Mouse (Mus musculus): ENCODE measurements at regions not wholly inside any gene's neighbourhood (a gene's known extent, or its start where the extent isn't known, plus 50 kb on each side); places are given as distances from the start of the nearest gene placed in this dataset.

DNA sequence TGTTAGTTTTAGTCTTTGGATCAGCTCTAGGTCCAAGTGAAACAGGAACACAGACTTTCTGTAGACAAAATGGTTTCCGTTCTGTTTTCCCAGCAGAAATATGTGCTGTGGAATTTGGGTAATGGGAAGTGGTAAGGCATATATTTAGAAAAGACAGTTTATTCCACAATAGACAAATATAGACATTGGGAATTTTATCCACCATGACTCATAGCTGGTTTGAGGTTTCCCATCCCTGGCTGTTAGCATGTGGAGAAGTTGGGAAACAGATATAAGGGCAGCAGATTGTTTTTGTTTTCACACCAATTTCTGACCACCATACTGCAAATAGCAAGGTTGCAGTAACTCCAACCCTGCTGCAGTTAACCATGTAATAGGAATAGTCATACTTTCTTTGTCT lies 385.0 kb upstream of the Adam34 start:
- H3K27me3 ChIP-seq (ENCODE audit: insufficient read depth, poor library complexity, severe bottlenecking), result no peaks in the 10 kb centered on the region
- no peaks in the 10 kb centered on the region for H3K4me1 ChIP-seq (replicated peaks)
- no peak overlapping the region for H3K27ac ChIP-seq
- 92% methylated on average over 1 of the region's 1 CpGs for WGBS
- H3K9me3 ChIP-seq, result no peaks in the 10 kb centered on the region
- no peak overlapping the region for H3K4me3 ChIP-seq
- DNase-seq (ENCODE audit: low spot score), result no peak
- H3K36me3 ChIP-seq, result no peaks in the 10 kb centered on the region

DNA sequence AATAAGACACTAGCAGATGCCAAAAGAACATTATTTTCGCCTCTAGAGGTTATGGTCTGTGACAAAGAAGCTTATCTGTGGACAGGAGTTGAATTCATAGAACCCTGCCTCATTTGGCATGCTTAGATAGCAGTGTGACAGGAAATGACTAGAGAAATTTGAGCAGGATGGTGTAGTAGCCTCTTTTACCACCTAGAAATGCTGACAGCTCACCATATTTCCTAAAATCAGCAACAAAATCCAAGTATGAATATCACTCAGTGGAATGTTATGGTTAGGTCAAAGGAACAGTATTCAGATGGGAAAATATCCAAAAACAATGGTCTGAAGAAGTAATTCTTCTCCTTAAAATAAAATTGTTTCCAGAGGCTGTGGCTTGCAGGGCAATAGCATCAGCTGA lies 383.6 kb upstream of the Adam34 start:
- 71% methylated on average over 1 of the region's 1 CpGs for WGBS
- no peak overlapping the region for H3K27ac ChIP-seq

DNA sequence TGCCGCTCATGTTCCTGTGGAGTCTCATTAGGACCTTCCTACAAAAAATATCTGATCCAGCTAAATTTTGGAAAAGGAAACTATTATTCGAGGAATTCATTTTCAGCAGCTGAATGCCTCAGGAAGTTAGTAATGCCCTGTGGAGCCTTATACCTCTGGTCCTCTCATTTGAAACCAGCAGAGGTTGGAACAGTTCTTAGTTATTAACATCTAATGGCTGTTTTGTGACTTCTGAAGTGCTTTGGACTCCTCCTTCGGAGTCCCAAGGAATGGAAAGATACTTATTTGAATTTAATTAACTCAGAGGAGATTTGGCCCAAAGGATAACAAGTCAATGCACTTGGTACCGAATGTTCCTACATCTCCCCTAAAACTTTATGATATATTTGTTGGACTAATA lies 372.2 kb upstream of the Adam34 start:
- Histone ChIP-seq H3K4me1 (replicated peaks) (no peaks in the 10 kb centered on the region), H3K9me3 (no peaks in the 10 kb centered on the region), H3K27ac (no peak overlapping the region), H3K36me3 (no peaks in the 10 kb centered on the region), H3K27me3 (ENCODE audit: insufficient read depth, poor library complexity, severe bottlenecking) (no peaks in the 10 kb centered on the region), H3K4me3 (no peak overlapping the region)
- 89% methylated on average over 4 of the region's 4 CpGs for WGBS
- no peak for DNase-seq (ENCODE audit: low spot score)

More for the DNA sequence above, 383.6 kb upstream of the Adam34 start:
- Histone ChIP-seq H3K36me3 (no peaks in the 10 kb centered on the region), H3K4me3 (no peak overlapping the region), H3K9me3 (no peaks in the 10 kb centered on the region), H3K4me1 (replicated peaks) (no peaks in the 10 kb centered on the region), H3K27me3 (ENCODE audit: insufficient read depth, poor library complexity, severe bottlenecking) (no peaks in the 10 kb centered on the region)
- DNase-seq (ENCODE audit: low spot score), result no peak

DNA sequence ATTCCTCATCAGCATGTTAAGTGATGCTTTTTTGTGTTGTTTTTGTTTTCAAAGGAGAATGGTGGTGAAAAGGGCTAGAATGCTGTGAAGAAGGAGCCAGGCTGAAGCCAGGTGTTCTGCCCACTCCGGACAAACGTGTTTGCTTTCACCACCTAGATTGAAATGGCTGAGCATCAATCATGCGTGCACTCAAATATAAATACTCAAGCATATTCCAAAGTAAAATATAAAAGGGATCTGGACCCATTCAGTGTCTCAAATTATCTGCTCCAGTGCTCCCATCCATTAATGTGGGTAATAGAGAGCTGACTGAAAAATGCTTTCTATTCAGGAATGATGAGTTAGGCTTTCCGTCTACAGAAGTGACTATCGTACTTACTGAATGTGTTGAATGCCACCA lies 349.0 kb upstream of the Adam34 start:
- Histone ChIP-seq H3K4me3 (no peak overlapping the region), H3K27me3 (ENCODE audit: insufficient read depth, poor library complexity, severe bottlenecking) (no peaks in the 10 kb centered on the region), H3K9me3 (no peaks in the 10 kb centered on the region), H3K36me3 (no peaks in the 10 kb centered on the region), H3K27ac (no peak overlapping the region), H3K4me1 (replicated peaks) (no peaks in the 10 kb centered on the region)
- WGBS, result 69% methylated on average over 5 of the region's 5 CpGs
- no peak for DNase-seq (ENCODE audit: low spot score)

DNA sequence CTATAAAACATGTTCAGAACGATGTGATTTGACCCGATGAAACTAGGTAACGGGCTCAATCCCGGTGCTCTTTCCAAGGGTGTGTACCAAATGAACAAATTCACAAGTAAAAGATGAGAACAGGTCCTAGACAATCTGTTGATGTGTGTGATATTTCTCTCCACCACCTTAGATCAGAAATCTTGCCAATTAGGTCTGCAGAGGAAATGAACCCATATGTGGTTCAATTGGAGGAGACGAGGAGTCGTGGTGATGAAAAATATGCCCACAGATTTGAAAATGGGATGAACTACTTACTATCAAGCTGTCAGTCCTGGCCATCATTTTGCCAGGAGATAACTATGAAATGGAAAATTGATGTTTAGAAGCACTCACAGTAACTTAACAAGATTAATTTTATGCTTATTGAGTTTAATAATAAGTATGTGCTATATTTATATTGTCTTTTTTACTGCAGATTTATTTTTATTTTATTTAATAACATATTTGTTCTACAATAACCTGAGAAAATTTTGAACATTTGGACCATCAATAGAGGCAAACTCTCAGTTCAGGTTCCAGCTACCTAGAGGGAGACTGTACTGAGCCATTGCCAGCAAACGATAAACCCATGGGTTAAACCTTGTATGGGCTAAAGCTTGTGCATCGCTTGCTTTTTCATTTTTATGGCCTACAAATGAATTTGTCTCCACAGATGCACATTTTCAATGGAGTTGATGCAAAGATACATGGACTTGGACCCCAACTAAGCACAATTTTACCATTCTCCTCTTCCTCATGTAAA lies 332.9 kb upstream of the Adam34 start:
- no peaks in the 10 kb centered on the region for H3K9me3 ChIP-seq

DNA sequence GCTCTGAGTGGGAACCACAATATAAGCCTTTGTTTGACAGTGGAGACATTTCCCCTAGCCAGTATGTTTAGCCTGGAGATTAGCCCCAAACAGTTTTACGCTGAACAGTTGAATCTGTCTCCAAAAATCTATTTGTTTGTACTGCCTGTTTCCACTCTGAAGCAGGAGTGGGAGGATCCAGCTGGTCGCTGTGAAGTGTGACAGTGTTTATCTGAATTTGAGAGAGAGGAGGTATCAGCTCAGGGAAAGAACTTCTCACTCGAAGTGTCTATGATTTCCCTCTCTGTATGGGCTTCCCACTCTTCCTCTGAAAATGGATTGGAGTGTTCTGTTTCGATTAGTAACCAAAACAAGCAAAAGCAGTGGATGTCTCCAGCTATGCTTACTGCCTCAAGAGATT lies 324.4 kb upstream of the Adam34 start:
- no peaks in the 10 kb centered on the region for H3K9me3 ChIP-seq
- 68% methylated on average over 4 of the region's 4 CpGs for WGBS
- no peaks in the 10 kb centered on the region for H3K27me3 ChIP-seq (ENCODE audit: insufficient read depth, poor library complexity, severe bottlenecking)
- no peak overlapping the region for H3K4me3 ChIP-seq
- no peak overlapping the region for H3K27ac ChIP-seq
- DNase-seq (ENCODE audit: low spot score), result no peak
- H3K36me3 ChIP-seq, result no peaks in the 10 kb centered on the region
- no peaks in the 10 kb centered on the region for H3K4me1 ChIP-seq (replicated peaks)

More for the DNA sequence above, 332.9 kb upstream of the Adam34 start:
- H3K27me3 ChIP-seq (ENCODE audit: insufficient read depth, poor library complexity, severe bottlenecking), result no peaks in the 10 kb centered on the region
- H3K27ac ChIP-seq, result no peak overlapping the region
- no peaks in the 10 kb centered on the region for H3K4me1 ChIP-seq (replicated peaks)
- DNase-seq (ENCODE audit: low spot score), result no peak
- 91% methylated on average over 8 of the region's 8 CpGs for WGBS
- no peaks in the 10 kb centered on the region for H3K36me3 ChIP-seq
- no peak overlapping the region for H3K4me3 ChIP-seq

DNA sequence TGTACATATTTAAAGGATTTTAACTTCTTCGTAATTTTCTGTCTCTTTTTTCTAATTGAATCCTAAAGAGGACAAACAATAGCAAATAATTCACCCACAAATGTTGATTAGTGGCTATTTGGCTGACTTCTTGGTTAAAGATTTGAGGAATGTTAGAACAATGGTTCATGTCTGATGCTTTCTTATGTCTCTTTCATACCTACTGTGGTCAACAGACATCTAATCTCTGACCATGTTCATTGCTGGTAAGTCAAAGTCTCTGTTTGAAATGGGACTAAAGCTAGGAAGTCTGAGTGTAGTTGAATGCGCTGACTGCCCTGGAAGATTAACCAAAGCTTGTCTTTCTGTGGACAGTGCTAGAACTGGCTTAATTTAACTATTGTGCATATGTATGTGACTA lies 321.5 kb upstream of the Adam34 start:
- WGBS, result 85% methylated on average over 2 of the region's 2 CpGs
- Histone ChIP-seq H3K27me3 (ENCODE audit: insufficient read depth, poor library complexity, severe bottlenecking) (no peaks in the 10 kb centered on the region), H3K4me3 (no peak overlapping the region), H3K36me3 (no peaks in the 10 kb centered on the region), H3K9me3 (no peaks in the 10 kb centered on the region), H3K27ac (no peak overlapping the region), H3K4me1 (replicated peaks) (no peaks in the 10 kb centered on the region)
- no peak for DNase-seq (ENCODE audit: low spot score)

DNA sequence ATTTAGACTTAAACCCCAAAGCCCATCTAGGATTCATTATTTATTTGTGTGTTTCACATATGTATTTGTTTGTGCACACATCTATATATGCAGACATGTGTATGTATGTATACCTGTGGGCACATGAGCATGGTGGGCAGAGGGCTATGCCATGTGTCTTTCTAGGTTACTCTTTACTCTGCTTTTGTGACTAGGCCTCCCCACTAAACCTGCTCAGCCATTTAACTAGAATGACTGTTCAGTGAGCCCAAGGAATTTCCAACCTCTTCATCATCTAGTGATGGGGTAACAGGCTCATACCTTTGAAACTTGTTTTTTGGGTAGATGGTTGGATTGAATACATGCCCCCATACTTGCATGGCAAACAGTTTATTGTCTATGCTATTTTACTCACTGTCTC lies 321.1 kb upstream of the Adam34 start:
- DNase-seq (ENCODE audit: low spot score), result no peak

DNA sequence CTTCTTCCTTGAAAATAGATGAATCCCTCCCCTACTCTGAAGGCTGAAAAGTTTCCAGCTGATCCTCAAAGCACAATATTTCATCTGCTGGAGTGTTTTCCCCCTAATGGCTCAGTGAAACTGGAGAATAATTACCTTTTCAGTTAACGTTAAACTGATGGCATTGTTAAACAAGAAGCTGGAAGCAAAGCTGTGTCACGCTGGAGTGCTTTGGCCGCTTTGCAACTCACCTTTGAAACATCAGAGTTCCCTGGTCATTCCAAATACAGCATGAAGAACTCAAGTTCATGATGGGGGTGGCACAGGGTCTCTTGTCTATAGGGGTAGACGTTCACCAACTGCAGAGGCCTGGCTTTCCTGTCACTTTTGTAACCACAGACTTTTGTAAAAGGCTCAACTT lies 317.9 kb upstream of the Adam34 start:
- Histone ChIP-seq H3K27ac (no peak overlapping the region), H3K4me3 (no peak overlapping the region), H3K36me3 (no peaks in the 10 kb centered on the region), H3K9me3 (no peaks in the 10 kb centered on the region), H3K4me1 (replicated peaks) (no peaks in the 10 kb centered on the region), H3K27me3 (ENCODE audit: insufficient read depth, poor library complexity, severe bottlenecking) (no peaks in the 10 kb centered on the region)
- WGBS, result 76% methylated on average over 4 of the region's 4 CpGs
- DNase-seq (ENCODE audit: low spot score), result no peak

More for the DNA sequence above, 321.1 kb upstream of the Adam34 start:
- Histone ChIP-seq H3K27me3 (ENCODE audit: insufficient read depth, poor library complexity, severe bottlenecking) (no peaks in the 10 kb centered on the region), H3K36me3 (no peaks in the 10 kb centered on the region), H3K27ac (no peak overlapping the region), H3K4me3 (no peak overlapping the region), H3K9me3 (no peaks in the 10 kb centered on the region), H3K4me1 (replicated peaks) (no peaks in the 10 kb centered on the region)

DNA sequence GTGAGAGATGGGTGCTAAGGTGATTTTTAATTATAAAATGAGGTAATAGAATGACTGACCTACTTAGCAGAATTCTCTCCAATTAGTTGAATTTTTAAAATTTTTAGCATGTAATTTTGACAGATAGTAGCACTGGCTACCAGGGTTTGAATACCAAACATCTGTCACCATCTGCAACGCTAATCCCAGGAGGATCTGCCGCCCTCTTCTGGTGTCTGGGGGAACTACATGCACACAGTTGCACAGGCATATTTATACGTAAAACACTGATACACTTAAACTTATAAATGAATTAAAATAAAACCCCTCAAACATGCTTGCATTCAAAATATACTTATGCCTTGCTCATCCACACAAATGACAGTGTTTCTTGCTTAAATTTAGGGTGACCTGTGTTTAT lies 316.1 kb upstream of the Adam34 start:
- Histone ChIP-seq H3K9me3 (no peaks in the 10 kb centered on the region), H3K4me1 (replicated peaks) (no peaks in the 10 kb centered on the region), H3K27ac (no peak overlapping the region), H3K36me3 (no peaks in the 10 kb centered on the region), H3K4me3 (no peak overlapping the region), H3K27me3 (ENCODE audit: insufficient read depth, poor library complexity, severe bottlenecking) (no peaks in the 10 kb centered on the region)
- peak; percentile 44 for DNase-seq (ENCODE audit: low spot score)
- 24% methylated on average over 3 of the region's 3 CpGs for WGBS

DNA sequence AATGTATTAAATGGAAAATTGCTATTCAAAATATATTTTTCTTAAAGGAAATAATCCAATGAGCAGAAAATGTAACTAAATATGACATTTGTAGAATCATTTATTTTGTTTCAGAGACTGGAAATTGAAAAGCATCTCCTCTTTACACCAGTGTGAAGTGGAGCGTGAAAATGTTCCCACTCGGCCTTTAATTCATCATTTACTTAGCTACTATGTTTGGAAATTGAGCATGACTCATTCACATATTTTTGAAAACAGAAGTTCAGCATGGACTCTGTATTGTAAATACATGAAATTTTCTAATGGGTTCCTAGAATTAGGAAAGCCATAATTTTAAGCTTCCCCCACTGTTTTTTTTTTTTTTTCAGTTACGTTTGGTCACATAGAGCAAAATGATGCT lies 314.2 kb upstream of the Adam34 start:
- Histone ChIP-seq H3K4me1 (replicated peaks) (no peaks in the 10 kb centered on the region), H3K27ac (no peak overlapping the region), H3K4me3 (no peak overlapping the region), H3K9me3 (no peaks in the 10 kb centered on the region), H3K27me3 (ENCODE audit: insufficient read depth, poor library complexity, severe bottlenecking) (no peaks in the 10 kb centered on the region), H3K36me3 (no peaks in the 10 kb centered on the region)
- DNase-seq (ENCODE audit: low spot score), result no peak
- WGBS, result 89% methylated on average over 3 of the region's 3 CpGs

Data from hindbrain, embryonic 10.5 days (tissue).